Mouse (Mus musculus): ENCODE measurements at regions not wholly inside any gene's neighbourhood (a gene's known extent, or its start where the extent isn't known, plus 50 kb on each side); places are given as distances from the start of the nearest gene placed in this dataset.

GRCm38 (mm10) chr12:15971786-15972185, 155.1 kb upstream of the Trib2 start:
- TF ChIP-seq CTCF (IDR thresholded peaks at IDR 0.05; ENCODE audit: control insufficient read depth, insufficient read depth, insufficient replicate concordance, low read depth, low read length) (no peak), POLR2A (IDR thresholded peaks at IDR 0.05; ENCODE audit: control insufficient read depth, low read depth, low read length) (no peak)
